Mouse (Mus musculus) left cerebral cortex, adult 11 months (tissue): ENCODE results near the gene Polr1d.
A peak's percentile ranks its signal among the peaks of the same experiment; 100 is the strongest.

Experiments
- DNase-seq: peaks from one replicate; pipeline ENCODE4 v3.0.0; 2022; ENCODE audit warnings: low spot score

The Polr1d gene

DNA sequence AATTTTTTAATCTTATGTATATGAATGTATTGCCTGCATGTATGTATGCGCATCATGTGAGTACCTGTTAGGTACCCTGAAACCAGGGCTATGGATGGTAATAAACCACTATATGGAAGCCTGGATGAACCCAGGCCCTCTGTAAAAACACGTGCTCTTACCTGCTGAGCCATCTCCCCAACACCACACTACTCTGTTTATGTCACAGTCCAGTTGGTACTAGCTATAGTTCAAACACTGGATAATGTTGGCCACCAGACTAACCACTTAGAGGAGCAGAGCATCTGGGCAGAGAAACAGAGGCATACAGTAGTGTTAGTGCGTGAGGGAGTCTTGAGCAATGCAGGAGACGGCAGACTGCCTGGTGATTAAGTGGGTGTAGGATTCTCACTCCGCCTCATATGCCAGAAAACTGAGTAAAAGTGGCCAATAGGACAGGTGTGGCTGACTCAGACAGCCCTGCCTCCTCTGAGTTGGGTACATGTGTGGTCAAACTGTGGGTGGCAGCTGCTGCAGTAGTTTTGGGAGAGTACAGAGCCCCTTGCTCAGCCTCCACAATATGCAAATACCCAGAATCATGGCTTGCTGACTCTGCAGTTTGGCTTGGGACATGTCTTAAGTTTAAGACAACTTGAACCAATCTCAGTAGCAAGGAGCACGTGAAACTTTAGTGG lies 21.1 kb upstream of the Polr1d start:
- no peak for DNase-seq

DNA sequence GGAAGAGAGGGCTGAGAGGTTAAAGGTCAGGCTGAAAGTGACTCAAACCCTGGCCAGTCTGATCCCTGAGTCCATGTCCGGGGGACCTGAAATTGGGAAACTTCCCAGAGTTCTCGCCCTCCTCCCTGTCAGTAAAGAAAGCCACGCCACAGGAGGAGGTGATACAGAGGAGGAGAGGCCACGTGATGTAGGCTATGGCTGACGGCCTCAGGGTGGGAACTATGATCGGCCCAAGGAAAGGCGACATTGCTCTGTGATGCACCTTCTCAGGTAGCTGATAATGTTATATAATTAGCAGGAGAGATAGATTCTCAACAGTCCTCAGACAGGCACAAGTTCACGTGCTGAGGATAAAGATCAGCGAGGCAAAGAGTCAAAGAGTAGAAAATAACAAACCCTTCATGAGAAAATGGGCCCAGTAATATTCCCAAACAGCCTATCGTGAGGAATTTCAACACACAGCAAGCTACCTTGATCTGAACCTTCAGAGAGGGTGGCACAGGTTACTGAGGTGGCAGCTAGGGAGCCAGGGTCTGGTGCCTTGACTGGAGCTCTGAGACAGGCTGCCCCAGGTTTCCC lies 20.0 kb upstream of the Polr1d start:
- no peak for DNase-seq

DNA sequence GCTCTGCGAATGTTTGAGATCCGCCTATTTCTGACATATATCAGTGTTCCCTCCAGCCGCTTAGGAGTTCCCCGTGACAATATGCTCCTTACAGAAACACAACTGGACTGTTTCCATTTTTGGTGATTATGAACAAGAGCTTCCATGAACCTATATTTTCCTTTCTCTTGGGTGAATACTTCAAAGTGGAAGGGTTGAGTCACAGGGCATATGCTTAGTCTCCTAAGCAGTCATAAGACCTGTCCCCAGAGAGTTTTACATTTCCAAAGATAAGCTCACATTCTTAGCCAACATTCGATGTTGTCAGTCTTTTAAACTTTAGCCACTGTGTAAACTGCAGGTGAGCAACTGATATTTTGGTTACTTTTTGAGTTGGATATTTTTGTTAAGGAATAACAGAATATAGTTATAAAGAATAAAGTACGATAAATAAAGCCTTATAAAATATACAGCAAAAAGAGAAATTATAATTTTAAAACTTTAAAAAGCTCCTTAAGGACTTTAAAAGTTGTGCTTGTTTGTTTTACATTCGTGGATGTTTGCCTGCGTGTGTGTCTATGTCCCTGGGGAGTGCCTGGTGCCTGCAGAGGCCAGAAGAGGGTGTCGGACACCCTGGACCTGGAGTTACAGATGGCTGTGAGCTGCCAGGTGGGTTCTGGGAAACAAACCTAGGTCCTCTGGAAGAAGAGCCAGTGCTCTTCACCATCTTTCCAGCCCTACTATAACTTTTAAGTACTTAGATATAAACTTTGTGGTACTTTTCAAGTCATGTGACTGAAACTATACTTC lies 19.0 kb upstream of the Polr1d start:
- DNase-seq = no peak

GRCm38 (mm10) chr5:147058661-147059060 lies 18.2 kb upstream of the Polr1d start:
- DNase-seq = no peak

DNA sequence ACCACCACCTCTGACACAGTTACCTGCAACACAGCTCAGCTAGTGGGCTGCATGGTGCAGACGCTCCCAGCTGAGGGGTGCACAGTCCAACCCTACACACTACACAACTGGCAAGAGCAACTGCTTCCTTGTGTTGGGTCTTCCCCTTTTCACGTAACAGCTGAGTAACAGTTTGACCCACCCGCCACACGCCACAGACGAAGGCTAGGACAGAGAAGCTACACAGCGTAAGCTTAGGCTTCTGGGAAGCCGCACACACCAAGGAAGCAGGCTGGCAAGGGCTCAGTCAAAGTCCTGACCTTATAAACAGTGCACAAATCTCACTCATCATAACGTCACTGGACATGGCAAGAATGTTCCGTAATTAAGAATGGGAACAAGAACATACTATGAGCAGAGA lies 17.5 kb upstream of the Polr1d start:
- DNase-seq = no peak

- DNase-seq = no peak
Measured at GRCm38 (mm10) chr5:147060024-147060423, 16.8 kb upstream of the Polr1d start.

- no peak for DNase-seq
Measured at GRCm38 (mm10) chr5:147063215-147063661, 13.6 kb upstream of the Polr1d start.

GRCm38 (mm10) chr5:147066129-147066528 lies 10.7 kb upstream of the Polr1d start:
- no peak for DNase-seq

GRCm38 (mm10) chr5:147066965-147067364 lies 9.9 kb upstream of the Polr1d start:
- DNase-seq = no peak

DNA sequence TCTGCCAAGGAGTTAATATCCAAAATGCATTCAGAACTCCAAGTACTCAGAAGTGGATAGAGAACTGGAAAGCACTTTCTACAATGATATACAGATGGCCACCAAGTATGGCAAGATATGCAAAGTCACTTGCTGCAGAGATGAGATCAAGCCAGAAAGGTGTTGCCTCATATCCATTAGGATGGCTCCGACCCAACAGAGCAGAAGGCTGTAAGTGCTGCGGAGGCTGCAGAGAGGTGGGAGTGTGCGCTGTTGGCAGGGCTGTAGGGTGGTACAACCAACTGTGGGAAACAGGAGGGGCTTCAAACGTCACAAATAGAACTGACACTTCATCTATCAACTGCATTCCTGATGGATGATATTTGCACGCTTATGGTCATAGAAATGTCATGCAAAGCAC lies 8.0 kb upstream of the Polr1d start:
- DNase-seq = no peak

- no peak for DNase-seq
Measured at GRCm38 (mm10) chr5:147070791-147071516, 5.9 kb upstream of the Polr1d start.

DNA sequence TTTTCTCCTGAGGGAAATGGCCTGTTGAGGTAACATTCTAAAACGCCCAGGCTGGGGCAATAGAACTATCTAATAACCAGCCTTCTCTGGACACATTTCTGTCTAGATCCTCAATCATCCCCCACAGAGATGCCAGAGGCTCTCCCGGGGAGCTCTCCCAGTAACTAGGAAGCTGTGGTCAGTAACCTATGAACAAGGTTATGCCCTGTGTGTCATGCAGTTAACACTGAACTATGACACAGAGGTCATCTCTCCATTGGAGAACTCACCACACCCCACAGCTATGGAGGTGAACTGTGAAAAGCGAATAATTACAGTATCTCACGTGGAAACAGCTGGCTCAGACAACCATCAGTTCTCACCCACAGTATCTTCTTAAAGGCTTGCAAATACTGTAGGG lies 5.0 kb upstream of the Polr1d start:
- DNase-seq = no peak

DNA sequence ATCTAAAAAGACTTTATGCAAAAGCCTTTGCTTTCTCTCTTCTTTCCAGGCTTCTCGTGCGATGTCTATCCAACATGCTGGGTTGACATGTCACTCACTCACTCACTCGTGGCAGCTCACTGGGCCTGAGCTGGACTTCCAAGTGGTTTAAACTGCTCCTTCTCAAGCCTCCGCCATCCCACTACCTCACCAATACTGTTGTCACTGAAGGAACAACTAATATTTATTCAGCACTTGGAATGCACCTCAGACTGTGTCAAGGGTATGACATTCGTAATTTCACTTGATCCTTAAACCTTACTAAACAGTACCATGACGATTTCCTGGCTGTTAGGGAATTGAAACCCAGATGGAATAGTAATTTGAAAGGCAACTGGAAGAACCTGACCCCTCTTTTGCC lies 3.0 kb upstream of the Polr1d start:
- DNase-seq = no peak

DNA sequence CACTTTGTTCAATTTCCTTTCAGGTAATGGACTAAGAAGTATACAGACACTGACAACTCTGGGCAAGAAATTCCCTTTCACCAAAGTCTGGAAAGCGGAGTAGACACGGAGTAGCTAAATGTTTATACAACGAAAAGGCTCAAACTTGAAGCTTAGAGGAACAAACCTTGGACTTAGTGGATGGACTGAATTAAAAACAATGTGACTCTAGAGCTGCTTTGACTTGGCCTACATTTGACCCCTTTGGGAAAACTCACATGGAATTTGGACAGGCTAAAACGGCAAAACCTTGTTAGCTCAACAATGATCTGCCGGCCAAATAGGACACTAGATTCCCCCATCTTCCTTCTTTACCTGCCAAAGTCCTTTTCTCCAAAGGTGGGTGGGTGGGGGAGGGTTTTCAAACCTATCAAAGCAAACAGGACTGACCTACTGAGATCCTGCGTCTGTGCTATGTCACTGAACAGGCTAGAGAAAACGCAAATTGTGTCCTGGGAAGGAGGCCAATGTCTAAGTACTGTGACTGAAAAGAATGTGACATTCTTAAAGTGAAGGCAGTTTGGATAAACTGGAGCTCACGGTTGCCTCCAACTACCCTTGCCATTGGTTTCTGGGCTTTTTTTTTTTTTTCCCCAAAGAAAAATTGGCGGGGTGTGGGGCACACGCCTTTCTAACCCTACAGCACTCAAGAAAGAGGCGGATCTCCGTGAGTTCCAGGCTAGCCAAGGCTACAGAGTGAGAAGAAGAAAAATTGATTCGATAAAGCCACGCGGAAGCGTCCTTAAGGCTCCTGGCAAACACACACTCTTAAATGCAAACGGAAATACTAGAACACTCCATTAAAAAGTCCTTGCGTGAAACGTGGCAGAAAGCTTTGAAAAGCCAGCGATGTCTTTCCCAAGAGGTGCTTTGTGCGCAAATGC lies 1.5 kb upstream of the Polr1d start:
- DNase-seq = no peak

DNA sequence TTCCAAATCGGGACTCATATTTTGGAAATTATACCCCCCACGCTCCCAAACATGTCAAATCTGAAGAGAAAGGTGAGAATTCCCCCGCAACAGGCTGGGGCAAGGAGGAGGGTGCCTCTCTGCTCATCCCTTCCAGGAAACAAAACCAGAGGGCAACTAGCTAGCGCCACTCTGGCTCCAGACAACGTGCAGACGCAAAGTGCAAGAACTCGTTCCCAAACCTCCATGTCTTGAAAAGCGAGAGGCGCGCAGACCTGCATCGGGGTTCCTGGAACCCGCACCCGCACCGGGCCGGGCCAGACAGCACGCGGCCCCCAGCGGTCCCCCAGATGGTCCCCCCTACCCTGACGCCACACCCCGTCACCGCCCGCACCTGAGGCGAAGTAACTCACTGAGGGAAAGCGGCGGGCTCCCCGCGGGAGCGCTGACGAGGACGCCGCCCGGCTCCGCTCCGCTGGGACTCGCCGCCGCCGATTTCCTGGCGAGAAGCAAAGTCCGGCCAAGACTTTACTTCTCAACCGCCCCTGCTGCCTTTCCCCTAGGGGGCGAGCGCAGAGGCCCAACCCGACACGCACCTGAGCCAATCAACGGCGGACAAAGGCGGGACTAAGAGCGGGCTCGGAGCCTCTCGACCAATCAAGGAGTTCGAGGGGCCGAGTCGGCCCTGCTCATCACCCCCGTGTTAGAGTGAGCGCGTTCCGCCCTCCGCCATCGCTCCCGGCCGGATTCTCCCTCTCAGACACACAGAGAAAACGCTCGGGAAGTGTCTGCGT lies 638 bp upstream of the Polr1d start, which contains the start of gene Lnx2:
Lnx2 (minus strand) TSS at position 561 of the 773 bp plus-strand sequence.
- peak; percentile 96 for DNase-seq

GRCm38 (mm10) chr5:147077305-147078034 lies 620 bp downstream of the Polr1d start:
- DNase-seq = peak; percentile 77

DNA sequence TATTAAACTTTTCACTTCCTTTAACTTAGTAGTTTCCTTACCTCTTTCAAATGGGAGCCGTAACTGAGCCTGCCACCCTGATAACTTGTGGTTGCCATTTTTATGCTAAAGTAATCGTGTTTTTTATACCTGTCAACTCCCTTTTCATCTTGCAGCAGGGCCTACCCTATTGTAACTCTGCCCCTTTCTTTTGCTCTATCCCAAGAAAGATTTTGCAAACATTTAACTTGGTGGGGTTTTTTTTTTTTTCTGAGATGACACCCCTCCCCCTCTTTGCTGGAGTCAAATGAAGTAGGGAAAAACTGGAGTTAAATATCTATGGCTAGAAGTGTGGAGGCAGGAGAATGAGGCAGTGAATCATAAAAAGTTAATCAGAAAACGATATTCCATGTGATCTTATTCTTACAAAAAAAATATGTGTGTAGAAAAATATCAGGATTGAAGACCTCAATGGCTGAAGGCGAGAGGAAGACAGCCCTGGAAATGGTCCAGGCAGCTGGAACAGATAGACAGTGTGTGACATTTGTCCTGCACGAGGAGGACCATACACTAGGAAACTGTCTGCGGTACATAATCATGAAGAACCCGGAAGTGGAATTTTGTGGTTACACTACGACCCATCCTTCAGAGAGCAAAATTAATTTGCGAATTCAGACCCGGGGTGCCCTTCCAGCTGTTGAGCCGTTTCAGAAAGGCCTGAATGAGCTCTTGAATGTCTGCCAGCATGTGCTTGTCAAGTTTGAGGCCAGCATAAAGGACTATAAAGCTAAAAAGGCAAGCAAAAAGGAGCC lies 1.5 kb downstream of the Polr1d start:
- DNase-seq = no peak

- DNase-seq = peak; percentile 57
Measured at GRCm38 (mm10) chr5:147085201-147085894, 8.5 kb downstream of the Polr1d start.
